Mouse (Mus musculus) fibroblast of lung, adult 2 months (primary cell): ENCODE results near the gene Foxm1.
"Not testable (repeated sequence)": the region's sequence is repeated elsewhere in the genome, so short reads cannot be mapped to it uniquely, and the experiment has no call there.

Experiments
- DNase-seq: peaks from one replicate; pipeline ENCODE4 v3.0.0-alpha.2; 2011; ENCODE audit warnings: low read depth

Gene Foxm1

GRCm38 (mm10) chr6:128376371-128377085 is 13.8 kb downstream of the Foxm1 start:
- DNase-seq: no peak

- DNase-seq: no peak
Observed at GRCm38 (mm10) chr6:128379636-128380035, 16.9 kb downstream of the Foxm1 start.

- not testable (repeated sequence) for DNase-seq
Observed at GRCm38 (mm10) chr6:128380594-128381167, 17.9 kb downstream of the Foxm1 start.

GRCm38 (mm10) chr6:128381254-128381653 is 18.5 kb downstream of the Foxm1 start:
- DNase-seq: no peak

GRCm38 (mm10) chr6:128383752-128384151 is 21.0 kb downstream of the Foxm1 start:
- DNase-seq: no peak

- no peak for DNase-seq
Observed at GRCm38 (mm10) chr6:128385026-128385425, 22.3 kb downstream of the Foxm1 start.

- DNase-seq: no peak
Observed at GRCm38 (mm10) chr6:128389185-128389584, 26.4 kb downstream of the Foxm1 start.

GRCm38 (mm10) chr6:128390683-128391082 is 27.9 kb downstream of the Foxm1 start:
- no peak for DNase-seq

GRCm38 (mm10) chr6:128397574-128398261 is 35.0 kb downstream of the Foxm1 start:
- DNase-seq: no peak

- DNase-seq: no peak
Observed at GRCm38 (mm10) chr6:128398996-128399395, 36.2 kb downstream of the Foxm1 start, which contains the start of gene Nrip2. Nrip2 (plus strand) TSS chr6:128399296.

GRCm38 (mm10) chr6:128399421-128400185 is 36.8 kb downstream of the Foxm1 start:
- no peak for DNase-seq

- DNase-seq: no peak
Observed at GRCm38 (mm10) chr6:128404708-128405107, 41.9 kb downstream of the Foxm1 start.

- DNase-seq: no peak
Observed at GRCm38 (mm10) chr6:128408544-128409125, 45.9 kb downstream of the Foxm1 start.

GRCm38 (mm10) chr6:128410305-128410704 is 47.5 kb downstream of the Foxm1 start:
- DNase-seq: no peak

- DNase-seq: no peak
Observed at GRCm38 (mm10) chr6:128411115-128411514, 48.3 kb downstream of the Foxm1 start.

GRCm38 (mm10) chr6:128416169-128416568 is 53.4 kb downstream of the Foxm1 start:
- DNase-seq: no peak

GRCm38 (mm10) chr6:128418076-128418475 is 55.3 kb downstream of the Foxm1 start:
- no peak for DNase-seq

- DNase-seq: no peak
Observed at GRCm38 (mm10) chr6:128421036-128421435, 58.3 kb downstream of the Foxm1 start.

- no peak for DNase-seq
Observed at GRCm38 (mm10) chr6:128421480-128421879, 58.7 kb downstream of the Foxm1 start.

GRCm38 (mm10) chr6:128423496-128424268 is 60.9 kb downstream of the Foxm1 start:
- DNase-seq: no peak
